Mouse (Mus musculus) C2C12 (cell line): Measurements from ENCODE around the gene Kif1a. TPM values are rescaled to one million over a fixed set of nuclear protein-coding genes. Genes with fewer than 3 reads are reported as not detected.
A peak's percentile ranks its signal among the peaks of the same experiment; 100 is the strongest.

Source experiments
- H3K27me3 ChIP-seq: one replicate; pipeline ENCODE4 v1.6.1; 2011; ENCODE audit not compliant: control insufficient read depth, insufficient read depth, insufficient read length
- H3K36me3 ChIP-seq: one replicate; pipeline ENCODE4 v1.6.1; 2011; ENCODE audit not compliant: control insufficient read depth, insufficient read depth
- H3K4me3 ChIP-seq: one replicate; pipeline ENCODE4 v1.5.1; 2011; ENCODE audit warnings: mild to moderate bottlenecking, control low read depth; ENCODE audit not compliant: poor library complexity, insufficient read depth, severe bottlenecking
- H3K79me2 ChIP-seq: one replicate; pipeline ENCODE4 v1.6.1; 2011; ENCODE audit not compliant: control insufficient read depth, insufficient read depth
- H3K79me3 ChIP-seq: one replicate; pipeline ENCODE4 v1.6.1; 2011; ENCODE audit warnings: low read depth, control low read depth
- H3ac ChIP-seq: one replicate; pipeline ENCODE3; 2011; ENCODE audit warnings: low read depth; ENCODE audit not compliant: control insufficient read depth, insufficient read length
- CEBPB ChIP-seq: IDR thresholded peaks from one replicate; pipeline ENCODE4 v1.6.1; 2011; ENCODE audit warnings: low read depth, mild to moderate bottlenecking, control low read depth, moderate library complexity
- CTCF ChIP-seq: IDR thresholded peaks from one replicate; pipeline ENCODE4 v1.5.1; 2011; ENCODE audit not compliant: control insufficient read depth, insufficient read depth, insufficient read length
- FOSL1 ChIP-seq: IDR thresholded peaks from one replicate; pipeline ENCODE4 v1.8.0; 2011; ENCODE audit warnings: mild to moderate bottlenecking, low read length; ENCODE audit not compliant: poor library complexity, insufficient read depth, severe bottlenecking
- MAX ChIP-seq: IDR thresholded peaks from one replicate; pipeline ENCODE4 v1.6.1; 2011; ENCODE audit warnings: mild to moderate bottlenecking, control low read depth
- MYOD1 ChIP-seq: IDR thresholded peaks from one replicate; pipeline ENCODE4 v1.6.1; 2011; ENCODE audit warnings: low read depth; ENCODE audit not compliant: control insufficient read depth, insufficient read length
- MYOG ChIP-seq: IDR thresholded peaks from one replicate; pipeline ENCODE4 v1.6.1; 2011; ENCODE audit not compliant: control insufficient read depth, insufficient read length; ENCODE audit errors: extremely low read depth
- USF1 ChIP-seq: IDR thresholded peaks from one replicate; pipeline ENCODE4 v1.6.1; 2011; ENCODE audit warnings: low read depth, mild to moderate bottlenecking, control low read depth, moderate library complexity
- polyA plus RNA-seq: library from polyadenylated mRNA; unstranded; fragments of >200 nt; fragmentation: generic; extraction: Trizol; gene quantifications from one replicate; pipeline ENCODE4 v1.2.1, GENCODE M21; 2012; ENCODE audit warnings: missing spikeins

Kif1a gene
- polyA plus RNA-seq, 1 experiment = 3.4 TPM

DNA sequence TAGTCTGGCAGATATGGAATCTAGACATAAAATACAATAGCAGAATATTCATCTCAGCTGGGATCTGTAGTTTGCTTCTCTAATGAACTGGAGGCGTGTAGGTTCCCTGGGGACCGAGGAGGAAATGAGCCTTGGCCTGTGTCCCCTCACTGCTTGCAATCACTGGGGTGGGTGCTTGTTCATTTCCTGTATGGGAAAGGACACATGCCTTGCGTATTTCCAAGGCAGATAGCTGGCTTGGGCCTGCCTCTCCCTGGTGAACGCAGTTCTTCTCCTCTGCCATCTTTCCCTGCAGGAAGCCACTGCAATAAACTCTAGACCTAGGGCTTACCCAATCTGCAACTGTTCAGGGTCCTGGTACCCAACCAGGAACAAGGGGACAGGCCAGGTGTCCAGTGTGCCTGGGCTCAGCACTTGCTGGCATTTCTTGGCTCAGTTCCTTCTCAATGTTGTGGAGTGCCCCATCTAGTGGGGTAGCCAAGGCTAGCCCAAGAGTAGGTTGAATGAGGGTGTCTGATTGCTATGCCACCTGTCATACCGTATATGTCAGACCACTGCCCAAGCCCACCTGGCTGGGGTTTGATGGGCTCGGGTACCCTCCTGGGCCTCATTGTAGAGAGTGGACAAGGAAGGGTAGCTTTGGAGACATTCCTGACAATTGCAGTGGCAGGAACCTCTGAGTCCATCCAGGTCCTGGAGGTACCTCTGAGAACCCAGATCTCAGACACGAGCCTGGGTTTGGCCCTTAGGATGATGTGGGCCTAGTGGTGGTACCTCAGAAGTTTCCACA is 120.5 kb downstream of the Kif1a start:
- Histone ChIP-seq H3K4me3 (no peak overlapping the region), H3K79me3 (no peaks in the 10 kb centered on the region), H3K79me2 (no peaks in the 10 kb centered on the region), H3K27me3 (peaks cover 4% of the 10 kb centered on the region), H3ac (no peak overlapping the region), H3K36me3 (no peaks in the 10 kb centered on the region)
- TF ChIP-seq MAX (no peak), MYOG (no peak), CEBPB (no peak), CTCF (no peak), MYOD1 (no peak), USF1 (no peak), FOSL1 (no peak)

DNA sequence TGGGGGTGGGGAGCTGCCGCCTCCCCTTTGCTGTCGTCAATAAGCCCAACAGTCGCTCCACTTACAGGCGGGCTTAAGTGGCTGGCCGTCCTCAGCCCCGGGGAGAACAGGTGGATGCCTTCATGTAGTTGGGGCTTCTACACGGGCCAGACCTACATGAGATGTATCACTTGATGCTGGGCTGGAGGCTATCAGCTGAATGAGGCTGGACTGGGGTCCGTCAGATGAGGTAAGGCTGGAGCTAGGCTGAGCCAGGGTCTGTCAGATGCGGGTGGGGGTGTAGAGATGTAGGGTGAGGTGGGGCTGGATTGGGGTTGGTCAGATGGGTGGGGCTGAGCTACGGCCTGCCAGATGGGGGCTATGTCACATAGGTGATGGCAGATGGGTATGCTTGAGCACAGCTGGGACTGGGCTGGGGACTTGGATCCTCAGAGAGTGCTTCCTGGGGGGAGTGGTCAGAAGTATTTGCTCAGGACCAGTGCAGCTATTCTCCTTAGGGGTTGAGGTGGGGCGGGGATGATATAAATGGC is 122.6 kb downstream of the Kif1a start:
- H3K79me3 ChIP-seq = no peaks in the 10 kb centered on the region
- H3K79me2 ChIP-seq = no peaks in the 10 kb centered on the region
- H3ac ChIP-seq = no peak overlapping the region
- TF ChIP-seq FOSL1 (no peak), MAX (no peak), MYOG (no peak), CEBPB (no peak), MYOD1 (no peak), USF1 (no peak), CTCF (no peak)
- H3K27me3 ChIP-seq = peaks cover 4% of the 10 kb centered on the region
- H3K36me3 ChIP-seq = no peaks in the 10 kb centered on the region
- H3K4me3 ChIP-seq = no peak overlapping the region

GRCm38 (mm10) chr1:92978645-92979044 is 123.1 kb downstream of the Kif1a start:
- peaks cover 4% of the 10 kb centered on the region for H3K27me3 ChIP-seq
- H3K36me3 ChIP-seq = no peaks in the 10 kb centered on the region
- no peaks in the 10 kb centered on the region for H3K79me2 ChIP-seq
- TF ChIP-seq CEBPB (no peak), FOSL1 (no peak), MAX (peak; percentile 20)
- H3K79me3 ChIP-seq = no peaks in the 10 kb centered on the region
- H3ac ChIP-seq = no peak overlapping the region
- H3K4me3 ChIP-seq = no peak overlapping the region

DNA sequence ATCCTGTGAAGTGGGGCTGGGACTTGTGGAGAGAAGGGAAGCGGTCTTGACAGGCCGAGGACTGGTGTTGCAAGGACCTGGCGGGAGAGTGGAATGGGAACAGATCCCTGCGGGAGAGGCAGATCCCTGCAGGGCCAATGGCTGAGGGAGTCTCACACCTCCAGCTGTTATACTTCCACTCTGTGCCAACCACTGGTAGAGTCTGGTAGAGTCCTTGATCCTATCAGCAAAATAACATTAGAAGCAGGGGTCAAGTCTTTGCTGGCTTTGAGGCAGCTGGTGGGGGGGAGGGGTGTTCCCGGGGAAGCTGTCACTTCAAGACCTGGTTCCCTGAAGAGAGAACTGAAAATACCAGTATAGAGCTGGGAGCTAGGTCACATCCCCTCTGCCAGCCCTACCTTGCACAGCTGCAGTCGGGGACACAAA is 125.6 kb downstream of the Kif1a start:
- Histone ChIP-seq H3K27me3 (no peaks in the 10 kb centered on the region), H3K4me3 (no peak overlapping the region), H3K79me3 (no peaks in the 10 kb centered on the region), H3K36me3 (no peaks in the 10 kb centered on the region), H3K79me2 (no peaks in the 10 kb centered on the region), H3ac (no peak overlapping the region)
- TF ChIP-seq MYOD1 (no peak), MYOG (no peak), MAX (no peak), CEBPB (no peak), CTCF (no peak), USF1 (no peak), FOSL1 (no peak)

GRCm38 (mm10) chr1:92972854-92973253 is 128.9 kb downstream of the Kif1a start:
- Histone ChIP-seq H3K79me2 (no peaks in the 10 kb centered on the region), H3K27me3 (no peaks in the 10 kb centered on the region), H3K4me3 (no peak overlapping the region), H3K36me3 (no peaks in the 10 kb centered on the region), H3ac (no peak overlapping the region), H3K79me3 (no peaks in the 10 kb centered on the region)
- TF ChIP-seq CEBPB = no peak
- no peak for TF ChIP-seq MYOD1
- TF ChIP-seq FOSL1 = no peak
- TF ChIP-seq CTCF = no peak
- no peak for TF ChIP-seq MYOG
- TF ChIP-seq MAX = no peak
- TF ChIP-seq USF1 = no peak
